Mouse (Mus musculus): ENCODE measurements around the gene Blmh. TPM values are rescaled to one million over a fixed set of nuclear protein-coding genes. Genes with fewer than 3 reads are reported as not detected.

Gene Blmh
- polyA plus RNA-seq (2016; fragmentation: Nextera tagmentation; extraction: Ambion mirVana) = 77.3 and 79.2 TPM in 2 replicates

GRCm38 (mm10) chr11:76924759-76925236 is at the start of gene Blmh:
Blmh (plus strand) TSS chr11:76924809.
- no peaks in the 10 kb centered on the region for H3K4me1 ChIP-seq
- no peak within 1 kb of the TSS for H3K27ac ChIP-seq
- H3K9me3 ChIP-seq (replicated peaks) = no peaks in the 10 kb centered on the region
- H3K4me3 ChIP-seq = no peak within 1 kb of the TSS
- no peaks in the 10 kb centered on the region for H3K36me3 ChIP-seq
- 0 out of 2 replicates have a peak, but pooled peaks cover 9% of the 10 kb centered on the region for H3K27me3 ChIP-seq (replicated peaks)
- no peak for ATAC-seq
- WGBS (ENCODE audit: insufficient replicate concordance) = 51% methylated on average over 6 of the region's 6 CpGs
- H3K9ac ChIP-seq = no peak within 1 kb of the TSS
- H3K4me2 ChIP-seq = no peak within 1 kb of the TSS

DNA sequence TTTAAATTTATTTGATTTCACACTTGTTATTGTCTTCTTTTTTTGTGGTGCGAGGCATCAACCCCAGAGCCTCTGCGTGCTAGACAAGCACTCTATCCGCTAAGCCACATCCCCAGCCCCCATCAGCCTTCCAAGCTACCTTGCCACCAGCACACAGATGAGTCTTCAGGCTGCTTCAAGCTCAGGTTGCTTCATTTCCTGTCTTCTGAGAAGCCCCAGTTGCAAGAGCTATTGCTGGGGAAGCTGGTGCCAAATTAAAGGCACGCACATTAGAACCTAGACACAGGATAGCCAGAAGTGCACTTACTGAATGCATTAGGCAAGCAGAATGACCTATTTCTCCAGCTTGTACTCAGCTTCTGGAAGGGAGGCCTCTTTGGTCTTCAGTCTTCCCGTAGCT is 44.8 kb upstream of the Blmh start:
- no peak for ATAC-seq
- Histone ChIP-seq H3K36me3 (no peaks in the 10 kb centered on the region), H3K9ac (no peak overlapping the region), H3K4me2 (no peak overlapping the region), H3K4me3 (no peak overlapping the region), H3K4me1 (no peaks in the 10 kb centered on the region), H3K27me3 (replicated peaks) (no peaks in the 10 kb centered on the region), H3K9me3 (replicated peaks) (no peaks in the 10 kb centered on the region), H3K27ac (no peak overlapping the region)
- WGBS (ENCODE audit: insufficient replicate concordance) = 57% methylated on average over 5 of the region's 5 CpGs

GRCm38 (mm10) chr11:76884451-76884850 is 40.2 kb upstream of the Blmh start:
- no peak overlapping the region for H3K27ac ChIP-seq
- WGBS (ENCODE audit: insufficient replicate concordance) = 50% methylated on average over 5 of the region's 5 CpGs
- ATAC-seq = no peak

DNA sequence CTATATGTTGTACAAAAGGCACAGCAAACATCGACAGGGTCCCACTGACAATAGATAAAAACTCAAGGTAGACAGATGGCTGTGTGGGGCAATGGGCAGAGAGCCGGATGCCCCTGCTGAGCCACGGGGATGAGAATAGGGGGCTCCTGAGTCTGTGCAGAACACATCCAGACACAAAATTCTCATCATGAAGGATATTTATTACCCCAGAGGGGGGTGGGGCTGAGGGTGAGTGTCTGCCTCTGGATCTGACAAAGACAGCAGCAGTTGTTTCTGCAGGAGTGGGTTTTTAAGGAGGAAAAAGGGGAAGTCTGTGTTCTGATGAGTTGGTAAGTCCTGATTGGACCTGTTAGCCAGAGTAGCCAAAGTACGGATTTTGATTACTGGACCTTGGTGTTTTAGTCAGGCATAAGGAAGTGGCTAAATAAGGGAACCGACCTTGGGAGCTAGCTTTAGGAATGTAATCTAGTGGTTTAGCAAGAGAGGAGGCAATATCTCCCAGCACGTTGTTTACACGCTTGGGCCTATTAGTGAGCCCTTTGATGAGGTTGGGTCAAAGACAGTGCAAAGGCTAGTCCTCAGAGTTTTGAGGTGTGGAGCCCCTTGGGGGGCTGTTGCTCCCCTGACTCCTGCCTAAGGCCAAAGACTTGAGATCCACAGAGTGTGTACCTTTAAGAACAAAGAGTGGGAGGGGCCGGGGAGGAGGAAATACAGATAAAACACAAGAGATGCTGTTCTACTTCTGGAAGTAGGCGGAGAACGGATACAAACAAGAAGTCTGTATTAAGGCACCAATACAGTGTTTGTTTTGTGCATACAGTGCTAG is 35.1 kb upstream of the Blmh start:
- Histone ChIP-seq H3K4me3 (no peak overlapping the region), H3K9ac (no peak overlapping the region), H3K4me1 (peaks cover 30% of the 10 kb centered on the region), H3K27ac (peak overlapping the region; percentile 42; the same call in 1 of the 2 replicates), H3K27me3 (replicated peaks) (no peaks in the 10 kb centered on the region), H3K4me2 (peak overlapping the region; percentile 35; the same call in 1 of the 2 replicates), H3K9me3 (replicated peaks) (no peaks in the 10 kb centered on the region), H3K36me3 (no peaks in the 10 kb centered on the region)
- WGBS (ENCODE audit: insufficient replicate concordance) = 25% methylated on average over 10 of the region's 10 CpGs
- no peak for ATAC-seq

More at GRCm38 (mm10) chr11:76884451-76884850, 40.2 kb upstream of the Blmh start:
- H3K36me3 ChIP-seq = no peaks in the 10 kb centered on the region
- H3K9me3 ChIP-seq (replicated peaks) = no peaks in the 10 kb centered on the region
- H3K4me3 ChIP-seq = no peak overlapping the region
- H3K4me2 ChIP-seq = no peak overlapping the region
- H3K27me3 ChIP-seq (replicated peaks) = no peaks in the 10 kb centered on the region
- H3K9ac ChIP-seq = no peak overlapping the region
- H3K4me1 ChIP-seq = peaks cover 4% of the 10 kb centered on the region

GRCm38 (mm10) chr11:76891171-76891570 is 33.4 kb upstream of the Blmh start:
- no peak overlapping the region for H3K4me2 ChIP-seq
- 74% methylated on average over 7 of the region's 7 CpGs for WGBS (ENCODE audit: insufficient replicate concordance)
- H3K4me3 ChIP-seq = no peak overlapping the region
- no peak for ATAC-seq
- peaks cover 30% of the 10 kb centered on the region for H3K4me1 ChIP-seq
- no peaks in the 10 kb centered on the region for H3K27me3 ChIP-seq (replicated peaks)
- H3K27ac ChIP-seq = no peak overlapping the region
- H3K9ac ChIP-seq = no peak overlapping the region
- no peaks in the 10 kb centered on the region for H3K36me3 ChIP-seq
- H3K9me3 ChIP-seq (replicated peaks) = no peaks in the 10 kb centered on the region

DNA sequence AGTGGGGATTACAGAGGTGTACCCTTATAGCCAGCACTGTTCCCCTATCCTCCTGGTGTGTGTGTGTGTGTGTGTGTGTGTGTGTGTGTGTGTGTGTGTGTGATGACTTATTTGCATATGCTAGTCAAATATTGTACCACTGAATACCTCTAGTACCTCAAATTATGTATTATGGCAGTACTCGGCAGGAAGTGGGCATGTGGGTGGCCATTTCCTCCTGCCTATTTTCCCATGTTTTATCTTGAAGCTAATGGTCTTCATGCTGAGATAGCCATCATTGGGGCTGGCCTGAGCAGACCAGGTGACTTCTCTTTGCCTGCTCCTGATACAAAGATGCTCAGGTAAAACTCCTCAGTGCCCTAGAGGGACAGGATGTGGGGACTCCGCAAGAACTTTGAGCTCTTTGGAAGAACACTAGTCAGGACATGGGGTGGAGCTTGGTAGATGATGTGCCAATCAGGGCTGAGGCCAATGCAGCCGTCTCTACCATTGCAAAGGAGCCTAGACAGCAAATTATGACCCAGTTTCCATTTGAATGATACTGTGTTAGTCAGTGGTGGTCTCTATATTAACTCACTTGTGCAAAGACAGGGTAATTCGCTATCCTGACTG is 32.8 kb upstream of the Blmh start:
- Histone ChIP-seq H3K27me3 (replicated peaks) (no peaks in the 10 kb centered on the region), H3K27ac (no peak overlapping the region), H3K36me3 (no peaks in the 10 kb centered on the region), H3K4me1 (peaks cover 30% of the 10 kb centered on the region), H3K9ac (no peak overlapping the region), H3K9me3 (replicated peaks) (no peaks in the 10 kb centered on the region), H3K4me2 (no peak overlapping the region), H3K4me3 (no peak overlapping the region)
- ATAC-seq = no peak
- WGBS (ENCODE audit: insufficient replicate concordance) = 58% methylated on average over 4 of the region's 4 CpGs

- H3K4me1 ChIP-seq = peaks cover 30% of the 10 kb centered on the region
- H3K9ac ChIP-seq = no peak overlapping the region
- no peak overlapping the region for H3K4me2 ChIP-seq
- H3K4me3 ChIP-seq = no peak overlapping the region
- H3K9me3 ChIP-seq (replicated peaks) = no peaks in the 10 kb centered on the region
- no peak for ATAC-seq
- 48% methylated on average over 3 of the region's 3 CpGs for WGBS (ENCODE audit: insufficient replicate concordance)
- no peak overlapping the region for H3K27ac ChIP-seq
- H3K27me3 ChIP-seq (replicated peaks) = no peaks in the 10 kb centered on the region
- no peaks in the 10 kb centered on the region for H3K36me3 ChIP-seq
Measured at GRCm38 (mm10) chr11:76892972-76893371, 31.6 kb upstream of the Blmh start.

DNA sequence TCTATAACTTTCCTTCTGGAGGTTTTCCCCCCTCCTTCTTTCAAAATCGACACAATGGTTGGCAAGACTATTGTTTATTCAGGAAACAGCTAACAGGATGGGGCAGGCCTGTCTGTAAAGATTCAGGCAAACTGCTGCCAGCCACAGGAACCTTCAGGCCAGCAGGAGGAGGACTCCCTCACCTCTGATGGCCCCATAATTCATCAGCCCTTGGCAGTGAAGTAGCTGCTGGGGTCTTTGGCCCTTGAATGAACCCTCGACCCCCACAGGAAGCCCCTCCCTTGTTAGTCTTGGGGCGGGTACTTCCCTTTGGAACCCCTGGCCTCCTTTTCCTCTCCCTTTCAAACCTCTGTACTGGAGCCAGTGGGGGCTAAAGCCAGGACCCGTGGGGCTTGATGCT is 31.0 kb upstream of the Blmh start:
- Histone ChIP-seq H3K4me2 (no peak overlapping the region), H3K9me3 (replicated peaks) (no peaks in the 10 kb centered on the region), H3K4me1 (peaks cover 30% of the 10 kb centered on the region), H3K27me3 (replicated peaks) (no peaks in the 10 kb centered on the region), H3K4me3 (no peak overlapping the region), H3K36me3 (no peaks in the 10 kb centered on the region), H3K9ac (no peak overlapping the region), H3K27ac (no peak overlapping the region)
- 22% methylated on average over 4 of the region's 4 CpGs for WGBS (ENCODE audit: insufficient replicate concordance)
- 0 out of 2 replicates have a peak, but pooled peaks have one; percentile 51 for ATAC-seq

GRCm38 (mm10) chr11:76894240-76894639 is 30.4 kb upstream of the Blmh start:
- Histone ChIP-seq H3K4me2 (no peak overlapping the region), H3K36me3 (no peaks in the 10 kb centered on the region), H3K4me3 (no peak overlapping the region), H3K27ac (no peak overlapping the region), H3K4me1 (peaks cover 28% of the 10 kb centered on the region), H3K9me3 (replicated peaks) (no peaks in the 10 kb centered on the region), H3K27me3 (replicated peaks) (no peaks in the 10 kb centered on the region), H3K9ac (no peak overlapping the region)
- WGBS (ENCODE audit: insufficient replicate concordance) = 16% methylated on average over 5 of the region's 5 CpGs
- ATAC-seq = no peak

DNA sequence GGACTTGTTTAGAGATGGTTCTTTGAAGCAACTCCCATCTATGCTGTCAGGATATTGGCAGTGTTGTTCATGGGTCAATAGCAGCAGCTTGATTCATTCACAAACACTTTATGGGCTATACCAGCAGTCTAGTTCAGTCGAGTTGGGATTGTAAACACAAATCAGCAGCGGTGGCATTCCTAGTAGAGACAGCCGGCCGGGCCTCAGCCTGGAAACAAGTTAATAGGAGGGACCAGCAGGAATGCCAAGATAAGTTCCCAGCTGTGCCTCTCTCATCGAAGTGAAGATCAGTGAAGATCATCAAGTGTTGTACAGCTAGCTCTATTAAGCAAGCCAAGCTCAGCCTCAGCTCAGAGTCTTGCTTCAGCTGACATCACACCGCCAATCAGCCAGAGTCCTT is 28.2 kb upstream of the Blmh start:
- 59% methylated on average over 6 of the region's 6 CpGs for WGBS (ENCODE audit: insufficient replicate concordance)
- Histone ChIP-seq H3K27ac (no peak overlapping the region), H3K4me1 (peaks cover 15% of the 10 kb centered on the region), H3K4me3 (no peak overlapping the region), H3K4me2 (no peak overlapping the region), H3K9me3 (replicated peaks) (no peaks in the 10 kb centered on the region), H3K36me3 (no peaks in the 10 kb centered on the region), H3K27me3 (replicated peaks) (no peaks in the 10 kb centered on the region), H3K9ac (no peak overlapping the region)
- ATAC-seq = no peak

GRCm38 (mm10) chr11:76897126-76897525 is 27.5 kb upstream of the Blmh start:
- 37% methylated on average over 1 of the region's 1 CpGs for WGBS (ENCODE audit: insufficient replicate concordance)
- H3K27ac ChIP-seq = no peak overlapping the region

GRCm38 (mm10) chr11:76897871-76898270 is 26.7 kb upstream of the Blmh start:
- no peak overlapping the region for H3K4me2 ChIP-seq
- no peak overlapping the region for H3K9ac ChIP-seq
- ATAC-seq = no peak
- H3K27ac ChIP-seq = no peak overlapping the region
- no peaks in the 10 kb centered on the region for H3K27me3 ChIP-seq (replicated peaks)
- WGBS (ENCODE audit: insufficient replicate concordance) = 47% methylated on average over 3 of the region's 3 CpGs
- no peak overlapping the region for H3K4me3 ChIP-seq
- no peaks in the 10 kb centered on the region for H3K9me3 ChIP-seq (replicated peaks)
- H3K36me3 ChIP-seq = no peaks in the 10 kb centered on the region
- H3K4me1 ChIP-seq = peaks cover 15% of the 10 kb centered on the region

More at GRCm38 (mm10) chr11:76897126-76897525, 27.5 kb upstream of the Blmh start:
- no peak for ATAC-seq
- Histone ChIP-seq H3K4me1 (peaks cover 15% of the 10 kb centered on the region), H3K27me3 (replicated peaks) (no peaks in the 10 kb centered on the region), H3K36me3 (no peaks in the 10 kb centered on the region), H3K4me2 (no peak overlapping the region), H3K4me3 (no peak overlapping the region), H3K9ac (no peak overlapping the region), H3K9me3 (replicated peaks) (no peaks in the 10 kb centered on the region)
